ENCODE assay signal across 15 mouse cellular contexts in genomic region chr1:138846581-138846980, GRCm38 (mm10). TPM values are rescaled to one million over a fixed set of nuclear protein-coding genes. Genes with fewer than 3 reads are reported as not detected.
DNase-seq lines count a peak whose midpoint lies in the region; ATAC-seq and TF ChIP-seq lines count a peak whose summit lies in the region.
"Had no signal": no experiment of that assay in that cellular context is flagged by ENCODE, and none has a peak within 500 bp of the region (broad histone marks: within the 10 kb centered on the region; RNA-seq: fewer than 3 reads in every experiment).

No protein-coding gene starts in this region.

- TF ChIP-seq CTCF in embryonic fibroblast, embryonic 13.5 days (IDR thresholded peaks at IDR 0.05; ENCODE audit: borderline replicate concordance, insufficient read depth, low read length), result no peak
- TF ChIP-seq CTCF in lung, adult 2 months (IDR thresholded peaks at IDR 0.05; ENCODE audit: insufficient read depth, low read length), result no peak

- no peak overlapping the region for H3K27ac ChIP-seq in embryonic fibroblast, embryonic 13.5 days (ENCODE audit: insufficient read depth, low read length)
- no peak overlapping the region; the same call in 1 of the 2 replicates for H3K27ac ChIP-seq in forebrain, embryonic 15.5 days (replicated peaks)
- H3K27ac ChIP-seq in limb, embryonic 10.5 days, result peak overlapping the region; percentile 98
- H3K27ac ChIP-seq in midbrain, embryonic 15.5 days, result peak overlapping the region; percentile 90
- H3K27ac ChIP-seq: liver, embryonic 13.5 days; stomach, postnatal 0 days had no signal

- WGBS in forebrain, embryonic 15.5 days, result 10% methylated on average over 9 of the region's 9 CpGs
- WGBS in limb, embryonic 10.5 days, result 2% methylated on average over 9 of the region's 9 CpGs
- WGBS in midbrain, embryonic 15.5 days, result 2% methylated on average over 9 of the region's 9 CpGs
- WGBS in lung, adult 2 months, result 14% methylated on average over 9 of the region's 9 CpGs

- no peaks in the 10 kb centered on the region for H3K4me1 ChIP-seq in embryonic fibroblast, embryonic 13.5 days (ENCODE audit: control insufficient read depth, insufficient read depth, low read length)
- peaks cover 42% of the 10 kb centered on the region for H3K4me1 ChIP-seq in forebrain, embryonic 15.5 days
- H3K4me1 ChIP-seq in limb, embryonic 10.5 days, result peaks cover 75% of the 10 kb centered on the region
- H3K4me1 ChIP-seq in midbrain, embryonic 15.5 days, result peaks cover 25% of the 10 kb centered on the region
- peaks cover 8% of the 10 kb centered on the region for H3K4me1 ChIP-seq in lung, adult 2 months (ENCODE audit: control insufficient read depth, insufficient read depth, low read length)

- H3K27me3 ChIP-seq in forebrain, embryonic 15.5 days, result peaks cover 41% of the 10 kb centered on the region
- peaks cover 73% of the 10 kb centered on the region for H3K27me3 ChIP-seq in limb, embryonic 10.5 days (ENCODE audit: low read depth, poor library complexity, severe bottlenecking)
- peaks cover 25% of the 10 kb centered on the region for H3K27me3 ChIP-seq in midbrain, embryonic 15.5 days (replicated peaks)

- H3K9ac ChIP-seq in forebrain, embryonic 15.5 days (replicated peaks), result no peak overlapping the region
- H3K9ac ChIP-seq in midbrain, embryonic 15.5 days, result peak overlapping the region; percentile 55
- H3K9ac ChIP-seq: liver, embryonic 13.5 days had no signal

- no peaks in the 10 kb centered on the region for H3K36me3 ChIP-seq in forebrain, embryonic 15.5 days
- H3K36me3 ChIP-seq in limb, embryonic 10.5 days, result peaks cover 11% of the 10 kb centered on the region
- no peaks in the 10 kb centered on the region for H3K36me3 ChIP-seq in midbrain, embryonic 15.5 days (replicated peaks)

- no peak for TF ChIP-seq POLR2A in embryonic fibroblast, embryonic 13.5 days (IDR thresholded peaks at IDR 0.05; ENCODE audit: low read depth, low read length)
- no peak for TF ChIP-seq POLR2A in lung, adult 2 months (IDR thresholded peaks at IDR 0.05; ENCODE audit: borderline replicate concordance, extremely low read depth, low read depth, low read length)

- no peaks in the 10 kb centered on the region for H3K9me3 ChIP-seq in forebrain, embryonic 15.5 days
- H3K9me3 ChIP-seq in limb, embryonic 10.5 days (replicated peaks), result no peaks in the 10 kb centered on the region
- H3K9me3 ChIP-seq in midbrain, embryonic 15.5 days, result no peaks in the 10 kb centered on the region
- H3K9me3 ChIP-seq: liver, embryonic 13.5 days had no signal

- H3K4me2 ChIP-seq in forebrain, embryonic 15.5 days (replicated peaks), result peak overlapping the region; percentile 15; the same call in 1 of the 2 replicates
- peak overlapping the region; percentile 45 for H3K4me2 ChIP-seq in midbrain, embryonic 15.5 days

- no peak for ATAC-seq in forebrain, embryonic 15.5 days (replicated peaks)
- no peak for ATAC-seq in midbrain, embryonic 15.5 days (replicated peaks)
- ATAC-seq in monocyte, adult 5-6 weeks (replicated peaks; ENCODE audit: insufficient number of reproducible peaks, low FRiP score, low TSS enrichment, poor library complexity, severe bottlenecking), result no peak

- peak; percentile 55 for DNase-seq in limb, embryonic 10.5 days (ENCODE audit: low spot score)
- DNase-seq in left cerebral cortex, adult 18-20 months (ENCODE audit: low spot score in 2 of 2), result no peak
- no peak for DNase-seq in thymus, postnatal 4 days
- DNase-seq in lung, adult 2 months, result no peak
- DNase-seq: cerebellum, postnatal 14 days; heart, postnatal 4 days; kidney, adult 9 months; liver, embryonic 13.5 days; lung, postnatal 36 days; retina, postnatal 1 day had no signal

- peak overlapping the region; percentile 11 for H3K4me3 ChIP-seq in embryonic fibroblast, embryonic 13.5 days (ENCODE audit: insufficient read depth, low read length)
- H3K4me3 ChIP-seq in forebrain, embryonic 15.5 days, result peak overlapping the region; percentile 35
- H3K4me3 ChIP-seq in limb, embryonic 10.5 days, result peak overlapping the region; percentile 79
- peak overlapping the region; percentile 48 for H3K4me3 ChIP-seq in midbrain, embryonic 15.5 days
- H3K4me3 ChIP-seq in lung, adult 2 months (replicated peaks; ENCODE audit: extremely low read depth, low read depth, low read length), result no peak overlapping the region

RNA-seq across cellular contexts. Expression of gene Lhx9, which starts 1.8 kb away (rescaled TPM):
- polyA plus RNA-seq in embryonic fibroblast, embryonic 13.5 days (2011; ENCODE audit: insufficient read length, low read depth, missing spikeins), result 11.6 and 18.7 TPM in 2 replicates
- polyA plus RNA-seq in forebrain, embryonic 15.5 days (2015; fragmentation: Nextera tagmentation; extraction: Ambion mirVana), result 20.6 and 25.2 TPM in 2 replicates
- 110 and 114 TPM in 2 replicates for polyA plus RNA-seq in limb, embryonic 10.5 days (2016; fragmentation: Nextera tagmentation; extraction: Ambion mirVana)
- polyA plus RNA-seq in midbrain, embryonic 15.5 days (2015; fragmentation: Nextera tagmentation; extraction: Ambion mirVana), result 124 and 139 TPM in 2 replicates
- total RNA-seq in left cerebral cortex, adult 18-20 months (2021), result under 1 TPM; 0.70 to 1.00 TPM
- not detected in 3 replicates for total RNA-seq in monocyte, adult 5-6 weeks (2017)
- polyA plus RNA-seq in lung, adult 2 months (2012; rRNA removed), result not detected in 2 replicates
- total RNA-seq: heart, postnatal 4 days had no signal

RNA-seq across cellular contexts. Expression of gene 2310009B15Rik, which starts 10.1 kb away (rescaled TPM):
- 10.9 and 12.2 TPM in 2 replicates for polyA plus RNA-seq in embryonic fibroblast, embryonic 13.5 days (2011; ENCODE audit: insufficient read length, low read depth, missing spikeins)
- 29.7 and 35.5 TPM in 2 replicates for polyA plus RNA-seq in forebrain, embryonic 15.5 days (2015; fragmentation: Nextera tagmentation; extraction: Ambion mirVana)
- polyA plus RNA-seq in limb, embryonic 10.5 days (2016; fragmentation: Nextera tagmentation; extraction: Ambion mirVana), result 60.2 and 60.6 TPM in 2 replicates
- polyA plus RNA-seq in midbrain, embryonic 15.5 days (2015; fragmentation: Nextera tagmentation; extraction: Ambion mirVana), result 33.6 and 37.6 TPM in 2 replicates
- 10 to 100 TPM; 12.6 to 15.8 TPM for total RNA-seq in left cerebral cortex, adult 18-20 months (2021)
- total RNA-seq in monocyte, adult 5-6 weeks (2017), result 6.2 to 18.6 TPM (median 12.2 TPM) in 3 replicates
- polyA plus RNA-seq in lung, adult 2 months (2012; rRNA removed), result 20.2 and 20.6 TPM in 2 replicates

Comparison
In these comparisons a context has a peak if more than half of its experiments do, and no peak if none do; other contexts are left out.
1. H3K27ac ChIP-seq: peak in limb, embryonic 10.5 days (single experiment) and midbrain, embryonic 15.5 days (single experiment); none in embryonic fibroblast, embryonic 13.5 days (single experiment) and forebrain, embryonic 15.5 days (single experiment).
2. RNA of gene Lhx9, which starts 1.8 kb away (polyA plus RNA-seq): 124 to 139 TPM in midbrain, embryonic 15.5 days, 110 to 114 TPM in limb, embryonic 10.5 days, 20.6 to 25.2 TPM in forebrain, embryonic 15.5 days and 11.6 to 18.7 TPM in embryonic fibroblast, embryonic 13.5 days; not detected in lung, adult 2 months; every median in the first group is over 10 times any median in the second.